Mouse (Mus musculus): ENCODE data around the gene Lcn10.
"Not testable (repeated sequence)": the region's sequence is repeated elsewhere in the genome, so short reads cannot be mapped to it uniquely, and the experiment has no call there.

GRCm38 (mm10) chr2:25699743-25700142 lies 17.2 kb downstream of the Lcn10 start, which contains the start of gene Obp2a:
- not testable (repeated sequence) for TF ChIP-seq POLR2AphosphoS5 (IDR thresholded peaks at IDR 0.05; ENCODE audit: insufficient replicate concordance, low read depth, low read length); CTCF (IDR thresholded peaks at IDR 0.05; ENCODE audit: low read depth, low read length)

Data from G1E (cell line).